Comparison of ENCODE assay signal across 23 mouse cellular contexts in the genomic region with DNA sequence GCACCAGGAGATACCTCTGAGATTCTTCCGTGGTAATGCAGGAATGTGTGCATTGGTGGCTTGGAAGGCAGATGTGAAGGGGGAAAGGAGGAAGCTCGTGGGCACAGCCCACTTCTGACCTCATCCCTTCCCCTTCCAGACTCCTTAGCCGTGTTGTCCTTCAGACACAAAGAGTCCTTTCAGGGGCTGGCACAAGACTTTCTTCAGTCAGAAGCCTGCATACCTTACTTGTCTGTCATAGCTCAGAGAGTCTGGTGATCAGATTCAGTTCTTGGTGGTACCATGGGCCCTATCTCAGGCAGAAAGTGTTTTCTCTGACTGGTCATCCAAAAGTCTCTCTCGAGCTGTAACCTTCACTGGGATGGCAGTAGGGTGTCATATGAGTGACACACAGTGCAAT.
DNase-seq lines count a peak whose midpoint lies in the region; ATAC-seq and TF ChIP-seq lines count a peak whose summit lies in the region.
"Had no signal": no experiment of that assay in that cellular context is flagged by ENCODE, and none has a peak within 500 bp of the region (broad histone marks: within the 10 kb centered on the region; RNA-seq: fewer than 3 reads in every experiment).

No protein-coding gene starts in this region.

- no peak for ATAC-seq in forebrain, embryonic 16.5 days
- no peak for ATAC-seq in hindbrain, postnatal 0 days
- ATAC-seq in hindbrain, embryonic 11.5 days (ENCODE audit: low FRiP score), result no peak
- no peak for ATAC-seq in midbrain, embryonic 13.5 days
- no peak for ATAC-seq in midbrain, postnatal 0 days (ENCODE audit: low FRiP score)
- ATAC-seq: CD4-positive, CD25-positive, alpha-beta regulatory T cell, adult 4 months; intestine, postnatal 0 days; liver, postnatal 0 days had no signal

- H3K4me2 ChIP-seq in forebrain, embryonic 16.5 days (ENCODE audit: low read length), result no peak overlapping the region
- H3K4me2 ChIP-seq in hindbrain, postnatal 0 days (ENCODE audit: low read depth, low read length), result no peak overlapping the region
- no peak overlapping the region for H3K4me2 ChIP-seq in hindbrain, embryonic 11.5 days (replicated peaks; ENCODE audit: low read depth, low read length)
- 0 out of 2 replicates have a peak overlapping the region, but pooled peaks have one; percentile 2 for H3K4me2 ChIP-seq in midbrain, embryonic 13.5 days (replicated peaks)
- no peak overlapping the region for H3K4me2 ChIP-seq in midbrain, postnatal 0 days (ENCODE audit: low read depth, low read length, poor library complexity, severe bottlenecking)
- H3K4me2 ChIP-seq: heart, embryonic 13.5 days; neural tube, embryonic 15.5 days had no signal

- no peak overlapping the region for H3K9ac ChIP-seq in forebrain, embryonic 16.5 days (replicated peaks; ENCODE audit: low read depth, low read length)
- no peak overlapping the region for H3K9ac ChIP-seq in hindbrain, postnatal 0 days (replicated peaks; ENCODE audit: low read length)
- no peak overlapping the region for H3K9ac ChIP-seq in hindbrain, embryonic 11.5 days (ENCODE audit: low read depth, low read length)
- no peak overlapping the region for H3K9ac ChIP-seq in midbrain, embryonic 13.5 days (replicated peaks)
- H3K9ac ChIP-seq in midbrain, postnatal 0 days (replicated peaks; ENCODE audit: low read length, poor library complexity, severe bottlenecking), result no peak overlapping the region
- H3K9ac ChIP-seq: heart, embryonic 13.5 days; liver, postnatal 0 days; neural tube, embryonic 15.5 days had no signal

- no peak for DNase-seq in forebrain, embryonic 10.5 days (ENCODE audit: extremely low spot score, low spot score)
- no peak for DNase-seq in hindbrain, postnatal 0 days (ENCODE audit: low spot score)
- DNase-seq in hindbrain, embryonic 11.5 days (ENCODE audit: low spot score), result no peak
- DNase-seq in midbrain, postnatal 0 days (ENCODE audit: low spot score), result no peak
- no peak for DNase-seq in thymus, adult 2 months
- DNase-seq: adrenal gland, postnatal 25 days; cerebellum, adult 8-10 months; cerebellum, postnatal 36 days; gastrocnemius, postnatal 14 days; heart, adult 2 months; kidney, postnatal 25 days; layer of hippocampus, adult 9-11 months; liver, postnatal 0 days; lung, postnatal 14 days; right cerebral cortex, adult 18-20 months; right cerebral cortex, postnatal 4 days; thymus, postnatal 25 days had no signal

- H3K9me3 ChIP-seq in forebrain, embryonic 10.5 days, result no peaks in the 10 kb centered on the region
- no peaks in the 10 kb centered on the region for H3K9me3 ChIP-seq in forebrain, embryonic 16.5 days (ENCODE audit: control insufficient read depth, low read length)
- H3K9me3 ChIP-seq in hindbrain, postnatal 0 days (ENCODE audit: low read length), result no peaks in the 10 kb centered on the region
- H3K9me3 ChIP-seq in hindbrain, embryonic 11.5 days (ENCODE audit: control insufficient read depth, low read length), result no peaks in the 10 kb centered on the region
- H3K9me3 ChIP-seq in midbrain, embryonic 13.5 days, result no peaks in the 10 kb centered on the region
- no peaks in the 10 kb centered on the region for H3K9me3 ChIP-seq in midbrain, postnatal 0 days (ENCODE audit: low read length)
- H3K9me3 ChIP-seq: heart, embryonic 13.5 days; neural tube, embryonic 15.5 days had no signal

- H3K36me3 ChIP-seq in forebrain, embryonic 10.5 days (replicated peaks), result 0 out of 2 replicates have a peak, but pooled peaks cover 4% of the 10 kb centered on the region
- H3K36me3 ChIP-seq in forebrain, embryonic 16.5 days (ENCODE audit: control insufficient read depth, insufficient read depth), result no peaks in the 10 kb centered on the region
- no peaks in the 10 kb centered on the region for H3K36me3 ChIP-seq in hindbrain, postnatal 0 days (ENCODE audit: insufficient read depth, low read length)
- no peaks in the 10 kb centered on the region for H3K36me3 ChIP-seq in hindbrain, embryonic 11.5 days (ENCODE audit: control insufficient read depth, insufficient read depth, low read length)
- no peaks in the 10 kb centered on the region for H3K36me3 ChIP-seq in midbrain, embryonic 13.5 days
- no peaks in the 10 kb centered on the region for H3K36me3 ChIP-seq in midbrain, postnatal 0 days (ENCODE audit: insufficient read depth, low read length)
- H3K36me3 ChIP-seq in thymus, adult 2 months (ENCODE audit: control insufficient read depth, insufficient read depth, low read length), result no peaks in the 10 kb centered on the region
- H3K36me3 ChIP-seq: heart, embryonic 13.5 days; neural tube, embryonic 15.5 days had no signal

- TF ChIP-seq CTCF in hindbrain, postnatal 0 days (IDR thresholded peaks at IDR 0.05; ENCODE audit: low read depth), result no peak
- no peak for TF ChIP-seq CTCF in midbrain, postnatal 0 days (IDR thresholded peaks at IDR 0.05)
- no peak for TF ChIP-seq CTCF in thymus, adult 2 months (IDR thresholded peaks at IDR 0.05; ENCODE audit: borderline replicate concordance, control insufficient read depth, extremely low read depth, insufficient read depth, low read length, poor library complexity)

- no peak for TF ChIP-seq POLR2A in thymus, adult 2 months (IDR thresholded peaks at IDR 0.05; ENCODE audit: control insufficient read depth, extremely low read depth, insufficient read depth, low read length, poor library complexity)

- H3K4me3 ChIP-seq in forebrain, embryonic 10.5 days, result no peak overlapping the region
- no peak overlapping the region for H3K4me3 ChIP-seq in forebrain, embryonic 16.5 days (replicated peaks; ENCODE audit: low read length)
- H3K4me3 ChIP-seq in hindbrain, postnatal 0 days (ENCODE audit: low read length), result no peak overlapping the region
- H3K4me3 ChIP-seq in hindbrain, embryonic 11.5 days (ENCODE audit: low read depth, low read length), result no peak overlapping the region
- no peak overlapping the region for H3K4me3 ChIP-seq in midbrain, embryonic 13.5 days (replicated peaks)
- H3K4me3 ChIP-seq in midbrain, postnatal 0 days (ENCODE audit: low read depth, low read length), result no peak overlapping the region
- no peak overlapping the region for H3K4me3 ChIP-seq in thymus, adult 2 months (ENCODE audit: control insufficient read depth, insufficient read depth, low read length)
- H3K4me3 ChIP-seq: heart, adult 2 months; heart, embryonic 13.5 days; neural tube, embryonic 15.5 days had no signal

- H3K27me3 ChIP-seq in forebrain, embryonic 10.5 days (ENCODE audit: poor library complexity, severe bottlenecking), result no peaks in the 10 kb centered on the region
- no peaks in the 10 kb centered on the region for H3K27me3 ChIP-seq in forebrain, embryonic 16.5 days (replicated peaks; ENCODE audit: control insufficient read depth, insufficient read depth, low read length)
- no peaks in the 10 kb centered on the region for H3K27me3 ChIP-seq in hindbrain, postnatal 0 days (ENCODE audit: insufficient read depth, low read length)
- no peaks in the 10 kb centered on the region for H3K27me3 ChIP-seq in hindbrain, embryonic 11.5 days (ENCODE audit: control insufficient read depth, insufficient read depth, low read length)
- H3K27me3 ChIP-seq in midbrain, embryonic 13.5 days, result 0 out of 2 replicates have a peak, but pooled peaks cover 2% of the 10 kb centered on the region
- H3K27me3 ChIP-seq in midbrain, postnatal 0 days (ENCODE audit: insufficient read depth, low read length), result no peaks in the 10 kb centered on the region
- no peaks in the 10 kb centered on the region for H3K27me3 ChIP-seq in thymus, adult 2 months (ENCODE audit: control insufficient read depth, insufficient read depth, low read length)
- H3K27me3 ChIP-seq: heart, embryonic 13.5 days; neural tube, embryonic 15.5 days had no signal

- 37% methylated on average over 4 of the region's 4 CpGs for WGBS in forebrain, embryonic 10.5 days
- 36% methylated on average over 4 of the region's 4 CpGs for WGBS in forebrain, embryonic 16.5 days
- WGBS in hindbrain, postnatal 0 days, result 44% methylated on average over 4 of the region's 4 CpGs
- WGBS in hindbrain, embryonic 11.5 days, result 47% methylated on average over 4 of the region's 4 CpGs
- WGBS in midbrain, embryonic 13.5 days, result 49% methylated on average over 4 of the region's 4 CpGs
- 62% methylated on average over 4 of the region's 4 CpGs for WGBS in midbrain, postnatal 0 days
- WGBS in thymus, adult 2 months, result 26% methylated on average over 4 of the region's 4 CpGs

- H3K27ac ChIP-seq in forebrain, embryonic 10.5 days, result peak overlapping the region; percentile 60; the same call in 1 of the 2 replicates
- no peak overlapping the region for H3K27ac ChIP-seq in forebrain, embryonic 16.5 days (ENCODE audit: low read length)
- peak overlapping the region; percentile 43; the same call in 1 of the 2 replicates for H3K27ac ChIP-seq in hindbrain, postnatal 0 days
- no peak overlapping the region for H3K27ac ChIP-seq in hindbrain, embryonic 11.5 days (ENCODE audit: low read depth, low read length)
- no peak overlapping the region for H3K27ac ChIP-seq in midbrain, embryonic 13.5 days
- no peak overlapping the region for H3K27ac ChIP-seq in midbrain, postnatal 0 days (ENCODE audit: low read depth, low read length)
- H3K27ac ChIP-seq in thymus, adult 2 months (ENCODE audit: control insufficient read depth, insufficient read depth, low read length), result no peak overlapping the region
- H3K27ac ChIP-seq: heart, adult 2 months; heart, embryonic 13.5 days had no signal

- H3K4me1 ChIP-seq in forebrain, embryonic 10.5 days, result peaks cover 77% of the 10 kb centered on the region
- H3K4me1 ChIP-seq in forebrain, embryonic 16.5 days (replicated peaks; ENCODE audit: control insufficient read depth, insufficient read depth, low read length), result peaks cover 39% of the 10 kb centered on the region
- H3K4me1 ChIP-seq in hindbrain, postnatal 0 days (ENCODE audit: insufficient read depth, low read length), result peaks cover 4% of the 10 kb centered on the region; the same call in 1 of the 2 replicates
- peaks cover 4% of the 10 kb centered on the region for H3K4me1 ChIP-seq in hindbrain, embryonic 11.5 days (replicated peaks; ENCODE audit: control insufficient read depth, insufficient read depth, low read length)
- H3K4me1 ChIP-seq in midbrain, embryonic 13.5 days (replicated peaks), result peaks cover 46% of the 10 kb centered on the region
- H3K4me1 ChIP-seq in midbrain, postnatal 0 days (ENCODE audit: insufficient read depth, low read length), result no peaks in the 10 kb centered on the region
- no peaks in the 10 kb centered on the region for H3K4me1 ChIP-seq in thymus, adult 2 months (replicated peaks; ENCODE audit: control insufficient read depth, insufficient read depth, low read length)

Comparison
In these comparisons a context has a peak if more than half of its experiments do, and no peak if none do; other contexts are left out.
1. H3K27ac ChIP-seq: peak in forebrain, embryonic 10.5 days (single experiment) and hindbrain, postnatal 0 days (single experiment); none in forebrain, embryonic 16.5 days (single experiment), hindbrain, embryonic 11.5 days (single experiment), midbrain, embryonic 13.5 days (single experiment), midbrain, postnatal 0 days (single experiment) and thymus, adult 2 months (single experiment).